Mouse (Mus musculus) limb, embryonic 14.5 days (tissue): ENCODE results near the gene Sap30. TPM values are rescaled to one million over a fixed set of nuclear protein-coding genes. Genes with fewer than 3 reads are reported as not detected.
A peak's percentile ranks its signal among the peaks of the same experiment; 100 is the strongest.

Experiments used
- ATAC-seq: fragments of 200-750 bp; cut with Nextera tagmentation; 2 replicates; pipeline ENCODE4 v1.8.0; 2017; ENCODE audit warnings: low read depth, moderate number of reproducible peaks, moderate TSS enrichment; ENCODE audit not compliant: low FRiP score
- DNase-seq: peaks from one replicate; pipeline ENCODE4 v3.0.0-alpha.2; 2015; ENCODE audit warnings: low spot score
- H3K27ac ChIP-seq: fragments of 300-500 bp; sonication (generic); replicated peaks from 2 replicates; pipeline ENCODE4 v1.5.1; 2014; ENCODE audit warnings: low read depth, mild to moderate bottlenecking, low read length, moderate library complexity, mixed read lengths
- H3K27me3 ChIP-seq: fragments of 300-500 bp; sonication (generic); 2 replicates; pipeline ENCODE4 v1.6.1; 2014; ENCODE audit warnings: low read length, mixed read lengths; ENCODE audit not compliant: control insufficient read depth, insufficient read depth
- H3K36me3 ChIP-seq: fragments of 300-500 bp; sonication (generic); 2 replicates; pipeline ENCODE4 v1.6.1; 2014; ENCODE audit warnings: mild to moderate bottlenecking, low read length, moderate library complexity, mixed read lengths; ENCODE audit not compliant: control insufficient read depth, insufficient read depth
- H3K4me1 ChIP-seq: fragments of 300-500 bp; sonication (generic); 2 replicates; pipeline ENCODE4 v1.6.1; 2014; ENCODE audit warnings: antibody characterized with exemption, low read length, mixed read lengths; ENCODE audit not compliant: control insufficient read depth, insufficient read depth
- H3K4me2 ChIP-seq: fragments of 300-500 bp; sonication (generic); replicated peaks from 2 replicates; pipeline ENCODE4 v1.6.1; 2014; ENCODE audit warnings: low read depth, mild to moderate bottlenecking, low read length, moderate library complexity; ENCODE audit not compliant: severe bottlenecking
- H3K4me3 ChIP-seq: fragments of 300-500 bp; sonication (generic); replicated peaks from 2 replicates; pipeline ENCODE4 v1.5.1; 2014; ENCODE audit warnings: low read length
- H3K9ac ChIP-seq: fragments of 300-500 bp; sonication (generic); 2 replicates; pipeline ENCODE4 v1.6.1; 2014; ENCODE audit warnings: mild to moderate bottlenecking, low read depth, low read length, moderate library complexity; ENCODE audit not compliant: severe bottlenecking
- H3K9me3 ChIP-seq: fragments of 300-500 bp; sonication (generic); 2 replicates; pipeline ENCODE4 v1.6.1; 2016; ENCODE audit warnings: low read length; ENCODE audit not compliant: control insufficient read depth
- POLR2A ChIP-seq: fragments of 200-500 bp; IDR thresholded peaks from 2 replicates; pipeline ENCODE4 v1.8.0; 2012; ENCODE audit warnings: inconsistent platforms, mild to moderate bottlenecking, moderate library complexity, borderline replicate concordance; ENCODE audit not compliant: insufficient read depth, insufficient read length; ENCODE audit errors: extremely low read depth
- WGBS: fragments of 180-500 bp; shearing (Covaris S2); extraction: QIAGEN DNeasy Blood & Tissue Kit; methylation state at CpG from one replicate; pipeline ENCODE4 v1.1.7; 2014; 5-methylcytosine and 5-hydroxymethylcytosine counted together
- polyA plus RNA-seq, 2 experiments: library from polyadenylated mRNA; depleted of rRNA in 1 of 2; stranded (reverse) in 1 of 2; unstranded in 1 of 2; fragments of >200 nt; fragmentation: Nextera tagmentation in 1 of 2; extraction: Ambion mirVana in 1 of 2; gene quantifications; 2 replicates each; pipeline versions ENCODE4 v1.2.1 to v1.2.3; 2012 to 2014

The Sap30 gene
- polyA plus RNA-seq, 2 experiments = 32.6 to 35.8 TPM

- H3K4me1 ChIP-seq = no peaks in the 10 kb centered on the region
- H3K27me3 ChIP-seq = no peaks in the 10 kb centered on the region
- no peak overlapping the region for H3K27ac ChIP-seq
- H3K4me2 ChIP-seq = no peak overlapping the region
- ATAC-seq (no peak), DNase-seq (no peak)
- H3K9ac ChIP-seq = no peak overlapping the region
- H3K4me3 ChIP-seq = no peak overlapping the region
- H3K9me3 ChIP-seq = no peaks in the 10 kb centered on the region
- WGBS = 74% methylated on average over 3 of the region's 3 CpGs
- no peak for TF ChIP-seq POLR2A
- H3K36me3 ChIP-seq = peaks cover 13% of the 10 kb centered on the region
These were observed 9.3 kb downstream of the Sap30 start for GRCm38 (mm10) chr8:57478406-57478805.

GRCm38 (mm10) chr8:57473751-57474150 lies 13.9 kb downstream of the Sap30 start:
- Histone ChIP-seq H3K27me3 (no peaks in the 10 kb centered on the region), H3K4me1 (peaks cover 1% of the 10 kb centered on the region; the same call in 1 of the 2 replicates), H3K27ac (no peak overlapping the region), H3K4me2 (no peak overlapping the region), H3K9ac (no peak overlapping the region), H3K36me3 (no peaks in the 10 kb centered on the region), H3K4me3 (no peak overlapping the region), H3K9me3 (no peaks in the 10 kb centered on the region)
- no peak for DNase-seq
- no peak for TF ChIP-seq POLR2A
- ATAC-seq = no peak
- WGBS = 81% methylated on average over 6 of the region's 6 CpGs

GRCm38 (mm10) chr8:57470863-57471262 lies 16.8 kb downstream of the Sap30 start:
- no peak for ATAC-seq

GRCm38 (mm10) chr8:57468624-57469023 lies 19.0 kb downstream of the Sap30 start:
- Histone ChIP-seq H3K9me3 (no peaks in the 10 kb centered on the region), H3K27me3 (no peaks in the 10 kb centered on the region), H3K36me3 (no peaks in the 10 kb centered on the region), H3K4me2 (no peak overlapping the region), H3K4me3 (no peak overlapping the region), H3K9ac (no peak overlapping the region), H3K27ac (no peak overlapping the region), H3K4me1 (peaks cover 4% of the 10 kb centered on the region; the same call in 1 of the 2 replicates)
- DNase-seq (peak; percentile 76), ATAC-seq (peak; percentile 65)
- 26% methylated on average over 5 of the region's 5 CpGs for WGBS
- TF ChIP-seq POLR2A = no peak

More at GRCm38 (mm10) chr8:57470863-57471262, 16.8 kb downstream of the Sap30 start:
- TF ChIP-seq POLR2A = no peak
- no peaks in the 10 kb centered on the region for H3K27me3 ChIP-seq
- no peak for DNase-seq
- H3K36me3 ChIP-seq = no peaks in the 10 kb centered on the region
- no peak overlapping the region for H3K9ac ChIP-seq
- H3K4me2 ChIP-seq = no peak overlapping the region
- H3K27ac ChIP-seq = no peak overlapping the region
- WGBS = 90% methylated on average over 5 of the region's 5 CpGs
- H3K4me3 ChIP-seq = no peak overlapping the region
- peaks cover 4% of the 10 kb centered on the region; the same call in 1 of the 2 replicates for H3K4me1 ChIP-seq
- no peaks in the 10 kb centered on the region for H3K9me3 ChIP-seq

- no peak for ATAC-seq
- Histone ChIP-seq H3K9ac (no peak overlapping the region), H3K36me3 (no peaks in the 10 kb centered on the region), H3K27me3 (no peaks in the 10 kb centered on the region), H3K4me1 (peaks cover 3% of the 10 kb centered on the region; the same call in 1 of the 2 replicates), H3K4me3 (no peak overlapping the region), H3K27ac (no peak overlapping the region), H3K9me3 (no peaks in the 10 kb centered on the region), H3K4me2 (no peak overlapping the region)
- no peak for TF ChIP-seq POLR2A
- no peak for DNase-seq
- WGBS = 86% methylated on average over 3 of the region's 3 CpGs
These were observed 23.9 kb downstream of the Sap30 start for GRCm38 (mm10) chr8:57463757-57464156.

- no peak overlapping the region for H3K9ac ChIP-seq
- WGBS = 66% methylated on average over 1 of the region's 1 CpGs
- DNase-seq (no peak), ATAC-seq (no peak)
- H3K36me3 ChIP-seq = no peaks in the 10 kb centered on the region
- no peaks in the 10 kb centered on the region for H3K27me3 ChIP-seq
- H3K4me1 ChIP-seq = 0 out of 2 replicates have a peak, but pooled peaks cover 5% of the 10 kb centered on the region
- no peak for TF ChIP-seq POLR2A
- H3K4me2 ChIP-seq = no peak overlapping the region
- H3K27ac ChIP-seq = no peak overlapping the region
- H3K4me3 ChIP-seq = no peak overlapping the region
- no peaks in the 10 kb centered on the region for H3K9me3 ChIP-seq
These were observed 24.8 kb downstream of the Sap30 start for GRCm38 (mm10) chr8:57462839-57463238.
